Mouse (Mus musculus) urinary bladder, postnatal 4 days (tissue): ENCODE data around the gene Unc80.
A peak's percentile ranks its signal among the peaks of the same experiment; 100 is the strongest.

Source experiments
- DNase-seq, 2 experiments: peaks; one replicate each; pipeline ENCODE4 v3.0.0; 2021 to 2022; ENCODE audit warnings: low spot score in 2 of 2

Unc80 gene

DNA sequence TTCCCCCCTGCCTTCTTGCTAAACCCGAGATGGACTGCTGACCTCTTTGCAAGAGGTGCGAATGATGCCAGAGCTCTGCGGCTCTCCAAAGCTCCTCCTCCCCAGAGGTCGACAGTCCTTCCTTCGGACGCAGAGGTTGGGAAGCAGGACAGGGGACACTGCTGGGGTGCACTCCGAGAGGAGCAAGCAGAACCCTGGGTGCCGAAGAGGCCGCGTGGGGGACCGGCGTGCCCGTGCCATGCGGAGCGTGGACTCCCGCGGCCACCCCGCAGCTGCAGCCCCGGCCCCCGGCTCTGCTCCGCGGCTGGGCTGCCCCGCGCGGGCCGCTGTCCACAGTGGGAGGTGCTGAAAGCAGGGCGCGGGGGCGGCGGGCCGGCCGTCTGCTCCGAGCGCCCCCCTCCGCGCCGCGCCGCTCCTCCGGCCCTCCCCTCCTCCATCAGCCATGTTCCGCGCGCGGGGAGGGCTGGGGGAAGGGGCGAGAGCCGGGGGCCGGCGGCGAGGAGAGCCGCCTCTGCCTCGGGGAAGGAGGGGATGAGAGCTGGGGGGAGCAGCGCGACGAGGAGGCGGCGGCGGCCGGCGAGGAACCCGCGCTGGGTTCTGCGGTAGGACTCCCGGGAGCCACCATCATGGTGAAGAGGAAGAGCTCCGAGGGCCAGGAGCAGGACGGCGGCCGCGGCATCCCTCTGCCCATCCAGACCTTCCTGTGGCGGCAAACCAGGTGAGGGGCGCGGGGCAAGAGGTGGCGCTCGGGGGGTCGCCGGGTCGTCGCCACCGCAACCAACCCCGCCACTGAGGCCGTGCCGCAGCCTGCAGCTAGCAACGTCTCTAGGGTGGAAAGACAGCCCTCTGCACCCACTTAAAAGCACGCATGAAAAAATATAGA, at the start of gene Unc80:
TSS of gene Unc80 (plus strand) at position 547 of the 883 bp plus-strand sequence.
- DNase-seq: peak; percentile 52 to 62

DNA sequence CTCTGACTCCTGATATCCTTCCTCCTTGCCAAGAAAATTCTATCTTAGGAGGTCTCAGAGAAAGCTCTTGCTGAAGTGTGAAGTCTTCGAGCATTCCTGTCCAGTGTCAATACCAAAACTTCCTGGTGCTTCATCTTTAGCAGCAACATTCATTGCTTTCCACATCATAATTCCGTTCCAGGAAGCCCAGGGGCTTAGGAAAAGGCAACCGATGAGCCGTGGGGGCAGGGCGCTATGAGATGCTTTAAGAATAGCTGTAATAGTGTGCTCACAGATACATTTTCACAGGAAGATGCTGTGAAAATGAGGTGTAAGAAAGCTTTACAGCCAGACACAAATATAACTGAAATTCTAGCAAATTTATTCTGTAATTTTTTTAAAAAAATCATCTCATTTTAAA, 42.1 kb upstream of the Unc80 start:
- DNase-seq: no peak

DNA sequence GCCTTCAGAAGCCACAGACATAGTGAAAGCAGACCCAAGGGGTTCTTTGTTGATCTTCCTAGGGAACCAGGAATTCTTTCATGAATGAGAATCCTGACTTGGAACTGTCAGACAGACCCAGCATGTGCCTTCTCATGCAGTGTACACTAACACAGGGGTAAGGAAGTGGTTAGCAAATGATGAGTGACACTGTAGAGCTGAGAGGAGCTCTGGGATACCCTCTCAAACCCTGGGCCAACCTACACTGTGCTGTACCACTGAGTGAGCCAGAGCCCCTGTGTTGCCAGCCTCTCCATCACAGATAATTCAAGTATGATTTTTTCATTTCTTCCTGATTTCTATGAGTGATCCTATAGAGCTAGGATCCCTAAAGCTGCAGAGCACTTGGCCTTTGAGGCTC, 37.2 kb upstream of the Unc80 start:
- no peak for DNase-seq

DNA sequence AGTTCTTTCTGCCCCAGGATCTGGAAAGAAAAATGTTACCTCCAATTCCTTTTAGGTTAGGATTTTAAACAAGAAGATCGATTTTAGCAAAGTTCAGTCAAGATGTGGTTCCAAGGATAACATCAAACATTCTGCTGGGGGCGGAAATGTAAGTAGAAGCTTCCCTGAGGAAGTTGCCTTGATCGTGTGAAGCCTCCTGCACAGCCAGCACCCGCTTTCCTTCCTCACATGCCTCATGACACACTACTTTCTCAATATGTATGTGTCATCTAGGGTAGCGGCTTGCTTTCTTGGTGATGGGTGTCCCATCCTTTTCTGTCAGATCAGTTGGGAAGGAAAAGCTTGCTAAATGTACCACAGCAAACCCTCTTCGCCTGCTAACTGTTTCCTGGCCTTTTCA, 36.7 kb upstream of the Unc80 start:
- DNase-seq: no peak

DNA sequence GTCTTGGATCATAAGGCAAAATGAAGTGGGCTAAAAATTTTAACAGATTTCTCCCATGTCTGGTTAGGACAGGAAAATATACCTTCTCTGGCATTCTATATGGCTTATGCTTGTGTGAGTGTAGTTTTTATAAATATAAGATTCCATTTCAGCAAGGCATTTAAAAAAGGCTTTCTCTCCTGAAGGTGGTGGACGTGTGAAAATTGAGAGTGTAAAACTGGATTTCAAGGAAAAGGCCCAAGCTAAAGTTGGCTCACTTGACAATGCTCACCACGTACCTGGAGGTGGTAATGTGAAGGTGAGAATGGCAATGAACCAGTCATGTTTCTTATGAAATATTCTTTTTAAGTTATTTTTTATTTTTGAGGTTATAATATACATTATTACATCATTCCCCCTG, 30.1 kb upstream of the Unc80 start:
- DNase-seq: no peak

DNA sequence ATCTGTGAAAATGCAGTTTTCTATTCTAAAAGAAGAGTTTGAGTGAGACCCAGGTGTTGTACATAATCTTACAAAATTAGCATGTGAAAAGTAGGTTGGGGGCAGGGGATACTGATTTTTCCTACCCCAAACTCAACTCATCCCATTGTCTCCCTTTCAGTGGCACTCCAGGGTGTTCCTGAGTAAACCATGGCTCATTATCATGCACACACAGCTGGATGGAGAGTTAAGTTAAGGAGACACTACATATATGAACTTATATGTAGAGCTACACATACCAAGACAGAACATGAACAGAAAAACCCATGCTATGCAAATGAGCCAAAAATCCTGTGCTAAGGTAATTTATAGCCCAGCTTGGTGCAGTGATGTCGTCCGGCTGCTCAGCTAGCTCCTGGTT, 25.2 kb upstream of the Unc80 start:
- DNase-seq: no peak

DNA sequence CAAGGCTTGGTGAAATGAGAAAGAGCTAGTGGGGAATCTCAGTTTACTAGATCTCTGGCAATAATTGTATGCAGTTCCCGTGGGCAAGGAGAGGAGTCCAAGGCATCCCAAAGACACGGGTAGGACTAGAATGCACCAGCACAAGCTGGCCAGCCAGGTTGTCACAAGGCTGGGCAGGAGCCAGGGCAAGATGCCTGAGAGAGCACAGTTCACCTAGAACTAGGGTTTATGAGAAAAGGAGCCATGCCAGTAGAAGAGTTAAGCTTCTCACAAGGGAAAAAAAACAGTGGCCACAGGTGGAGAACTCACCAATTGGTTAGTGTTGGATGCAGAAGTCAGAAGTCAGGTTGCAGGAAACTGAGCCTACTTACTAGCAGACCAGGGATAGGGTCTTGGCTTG, 18.7 kb upstream of the Unc80 start:
- DNase-seq: no peak

- no peak for DNase-seq
Measured at GRCm38 (mm10) chr1:66456580-66456979, 11.6 kb upstream of the Unc80 start.

GRCm38 (mm10) chr1:66457747-66458146, 10.4 kb upstream of the Unc80 start:
- no peak for DNase-seq

DNA sequence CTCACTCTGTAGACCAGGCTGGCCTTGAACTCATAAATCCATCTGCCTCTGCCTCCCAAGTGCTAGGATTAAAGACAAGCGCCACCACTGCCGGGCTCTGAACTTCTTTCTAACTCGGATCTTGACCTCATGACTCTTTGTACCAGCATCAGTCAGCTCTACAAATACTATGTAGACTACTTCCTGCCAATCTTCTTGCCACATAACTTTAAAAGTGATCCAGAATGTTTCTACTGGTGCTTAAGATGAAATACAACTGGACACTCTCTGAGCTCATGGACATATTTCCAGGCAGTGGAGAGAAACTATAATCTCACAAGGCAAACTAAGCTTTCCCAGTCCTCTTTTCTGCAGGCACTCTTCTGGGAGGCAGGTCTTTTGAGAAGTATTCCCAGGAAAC, 8.8 kb upstream of the Unc80 start:
- no peak for DNase-seq

GRCm38 (mm10) chr1:66460850-66461249, 7.3 kb upstream of the Unc80 start:
- DNase-seq: no peak

- DNase-seq: no peak
Measured at GRCm38 (mm10) chr1:66468704-66469020, 495 bp downstream of the Unc80 start.

DNA sequence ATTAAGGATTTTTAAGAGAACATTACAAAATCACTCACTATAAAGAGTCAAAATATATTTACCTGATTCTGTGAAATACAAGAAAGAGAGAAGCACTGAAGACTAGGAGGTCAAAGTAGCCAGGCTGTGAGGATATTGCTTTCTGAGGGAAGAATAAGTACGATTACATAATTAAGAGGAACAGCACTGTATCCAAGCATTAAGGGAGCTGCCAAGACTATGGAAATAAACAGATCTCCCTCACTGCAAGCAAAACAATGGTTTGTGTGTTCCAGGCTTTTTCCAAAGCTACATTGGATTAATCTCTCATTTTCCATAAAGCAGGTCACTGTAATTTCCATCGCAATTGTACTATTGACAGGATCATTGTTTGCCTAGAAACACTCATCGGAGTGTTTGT, 14.6 kb downstream of the Unc80 start:
- DNase-seq: no peak

- no peak for DNase-seq
Measured at GRCm38 (mm10) chr1:66493064-66493463, 24.9 kb downstream of the Unc80 start.

DNA sequence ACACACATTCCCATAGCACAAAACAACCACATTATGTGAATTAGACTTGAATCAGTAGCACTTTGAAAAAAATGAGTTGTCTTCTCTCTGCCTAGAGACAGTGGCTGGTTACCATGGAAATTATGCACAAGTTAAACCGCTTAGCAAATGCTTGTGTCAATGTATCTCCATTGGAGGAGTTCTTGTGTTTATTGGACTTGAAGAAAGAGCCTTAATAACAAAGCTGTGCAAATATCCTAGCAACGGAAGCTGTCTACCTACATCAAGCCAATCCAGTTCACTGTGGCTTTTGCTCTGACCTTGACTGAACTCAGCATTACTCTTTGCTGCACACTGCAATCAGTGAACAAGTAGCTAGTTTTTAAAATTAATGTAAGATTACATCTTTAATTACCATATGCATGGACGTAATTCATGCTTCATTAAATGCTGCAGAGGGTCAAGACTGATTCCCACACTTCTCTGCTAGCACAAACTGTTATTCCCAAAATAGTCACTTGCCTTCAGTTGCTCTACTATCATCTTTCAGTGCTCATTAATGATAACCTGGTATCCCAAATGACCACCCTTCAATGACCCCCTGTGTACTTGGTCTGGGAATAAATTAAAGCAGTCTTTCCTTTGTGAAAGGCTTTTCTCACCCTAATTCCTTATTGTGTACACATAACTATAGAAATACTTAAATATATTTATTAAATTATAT, 27.3 kb downstream of the Unc80 start:
- no peak for DNase-seq

DNA sequence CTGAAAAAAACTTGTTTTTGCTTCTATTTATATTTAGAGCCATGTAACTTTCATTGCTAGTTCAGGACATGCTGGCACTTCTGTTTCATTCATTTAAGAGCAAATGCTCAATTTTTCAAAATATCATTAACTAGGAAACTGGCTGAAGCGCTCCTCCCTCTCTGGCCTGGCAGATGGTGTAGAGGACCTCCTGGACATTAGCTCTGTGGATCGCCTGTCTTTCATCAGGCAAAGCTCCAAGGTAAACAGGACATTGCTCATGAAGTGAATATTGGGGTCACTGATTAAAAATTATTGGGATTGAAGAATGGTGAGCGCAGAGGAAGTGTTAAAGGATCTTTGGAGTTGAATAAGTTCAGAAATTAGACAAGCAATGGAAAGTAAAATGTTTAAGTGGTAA, 82.6 kb downstream of the Unc80 start:
- DNase-seq: no peak

GRCm38 (mm10) chr1:66552396-66552966, 84.3 kb downstream of the Unc80 start:
- DNase-seq: no peak

- no peak for DNase-seq
Measured at GRCm38 (mm10) chr1:66561636-66562270, 93.6 kb downstream of the Unc80 start.

GRCm38 (mm10) chr1:66562332-66562731, 94.2 kb downstream of the Unc80 start:
- DNase-seq: no peak

DNA sequence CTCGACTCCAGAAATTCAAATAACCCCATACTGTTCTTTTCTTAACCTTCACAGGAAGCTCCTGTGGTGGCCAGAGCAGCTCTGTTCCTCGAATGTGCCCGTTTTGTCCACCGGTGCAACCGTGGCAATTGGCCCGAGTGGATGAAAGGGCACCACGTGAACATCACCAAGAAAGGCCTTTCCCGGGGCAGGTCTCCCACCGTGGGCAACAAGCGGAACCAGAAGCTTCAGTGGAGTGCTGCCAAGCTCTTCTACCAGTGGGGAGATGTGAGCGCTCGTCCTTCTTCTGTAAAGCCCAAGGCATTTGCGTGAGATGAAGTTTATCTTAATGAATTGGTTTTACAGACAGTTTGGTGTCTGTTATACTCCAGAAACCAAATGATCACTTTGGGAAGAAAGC, 101.6 kb downstream of the Unc80 start:
- DNase-seq: no peak

DNA sequence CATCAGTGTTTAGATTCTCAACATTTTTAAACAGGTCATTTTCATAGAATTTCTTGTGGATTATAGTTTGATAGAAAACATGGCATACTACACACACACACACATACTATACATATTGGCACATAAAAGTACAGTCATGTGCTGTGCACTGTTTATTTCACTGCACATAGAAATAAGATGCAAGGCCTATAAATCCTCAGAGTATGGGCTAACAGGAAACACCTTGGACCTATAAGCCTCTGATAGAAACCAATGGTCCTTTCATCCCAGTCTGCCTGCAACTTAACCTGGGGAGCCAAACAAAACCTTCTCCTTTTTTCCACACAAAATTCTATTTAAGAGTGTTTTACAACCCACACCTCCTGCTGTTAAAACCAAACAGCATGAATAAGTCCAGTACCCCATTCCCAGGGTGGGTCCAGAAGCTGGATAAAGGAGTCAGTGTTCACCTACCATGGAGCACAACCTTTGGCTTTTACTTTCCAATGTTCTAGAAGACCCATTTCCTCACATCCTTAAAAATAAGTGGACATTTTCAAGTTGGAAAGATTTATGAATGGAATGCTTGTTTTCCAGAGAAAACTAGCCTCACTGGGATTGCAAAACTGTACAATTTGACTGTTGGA, 129.1 kb downstream of the Unc80 start:
- DNase-seq: no peak

- DNase-seq: no peak
Measured at GRCm38 (mm10) chr1:66608304-66608703, 140.1 kb downstream of the Unc80 start.
